Mouse (Mus musculus) c-Kit-positive CD71-negative TER-119-negative erythroid progenitor cells, embryonic 14.5 days (primary cell): ENCODE results near the gene Tomm22.
"Not testable (repeated sequence)": the region's sequence is repeated elsewhere in the genome, so short reads cannot be mapped to it uniquely, and the experiment has no call there.

Source experiments
- DNase-seq: peaks from one replicate; pipeline ENCODE4 v3.0.0-alpha.2; 2013; ENCODE audit warnings: low read depth

Tomm22 gene

DNA sequence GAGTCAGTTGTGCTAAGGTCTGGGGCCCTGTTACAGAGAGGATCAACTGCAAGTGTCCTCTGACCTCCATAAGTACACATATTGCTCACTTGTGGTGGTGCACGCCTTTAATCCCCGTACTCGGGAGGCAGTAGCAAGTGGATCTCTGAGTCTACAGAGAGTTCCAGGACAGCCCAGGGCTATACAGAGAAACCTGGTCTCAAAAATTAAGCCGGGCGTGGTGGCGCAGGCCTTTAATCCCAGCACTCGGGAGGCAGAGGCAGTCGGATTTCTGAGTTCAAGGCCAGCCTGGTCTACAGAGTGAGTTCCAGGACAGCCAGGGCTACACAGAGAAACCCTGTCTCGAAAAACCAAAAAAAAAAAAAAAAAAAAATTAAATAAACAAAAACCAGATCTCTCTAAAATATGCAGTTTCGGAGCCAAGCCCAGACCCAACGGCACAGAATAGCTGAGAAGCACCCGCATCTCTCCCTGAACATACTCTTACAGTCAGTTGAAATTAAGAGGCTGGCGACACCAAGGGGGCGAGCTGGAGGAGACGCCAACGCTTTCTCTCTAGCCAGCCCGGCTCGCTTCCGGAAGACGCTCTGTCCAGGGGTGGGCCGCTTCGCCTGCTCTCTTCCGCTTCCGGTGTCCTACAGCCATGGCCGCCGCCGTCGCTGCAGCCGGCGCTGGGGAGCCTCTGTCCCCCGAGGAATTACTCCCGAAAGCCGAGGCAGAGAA lies at the start of gene Tomm22:
Gene Tomm22, plus strand, starts transcription at position 613 of the 723 bp plus-strand sequence.
- DNase-seq, result peak; percentile 77

DNA sequence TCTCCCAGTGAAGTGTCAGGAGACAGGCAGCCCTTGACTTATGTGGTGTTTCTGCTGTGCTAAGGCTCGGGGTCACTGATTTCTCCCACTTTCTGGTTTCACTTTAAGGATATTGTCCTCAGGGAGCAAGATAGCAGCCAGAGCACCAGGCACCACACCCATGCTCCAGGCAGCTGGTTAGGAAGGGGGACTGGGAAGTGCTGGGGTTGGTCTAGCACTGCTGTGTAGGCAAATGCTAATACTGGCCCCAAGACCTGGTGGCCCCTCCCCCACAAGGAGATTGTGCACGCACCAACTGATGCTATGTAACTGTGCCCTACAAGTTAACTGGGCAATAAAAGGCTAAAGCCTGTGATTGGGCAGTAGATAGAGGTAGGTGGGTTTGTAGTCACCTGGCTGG lies 40.2 kb upstream of the Tomm22 start:
- no peak for DNase-seq

DNA sequence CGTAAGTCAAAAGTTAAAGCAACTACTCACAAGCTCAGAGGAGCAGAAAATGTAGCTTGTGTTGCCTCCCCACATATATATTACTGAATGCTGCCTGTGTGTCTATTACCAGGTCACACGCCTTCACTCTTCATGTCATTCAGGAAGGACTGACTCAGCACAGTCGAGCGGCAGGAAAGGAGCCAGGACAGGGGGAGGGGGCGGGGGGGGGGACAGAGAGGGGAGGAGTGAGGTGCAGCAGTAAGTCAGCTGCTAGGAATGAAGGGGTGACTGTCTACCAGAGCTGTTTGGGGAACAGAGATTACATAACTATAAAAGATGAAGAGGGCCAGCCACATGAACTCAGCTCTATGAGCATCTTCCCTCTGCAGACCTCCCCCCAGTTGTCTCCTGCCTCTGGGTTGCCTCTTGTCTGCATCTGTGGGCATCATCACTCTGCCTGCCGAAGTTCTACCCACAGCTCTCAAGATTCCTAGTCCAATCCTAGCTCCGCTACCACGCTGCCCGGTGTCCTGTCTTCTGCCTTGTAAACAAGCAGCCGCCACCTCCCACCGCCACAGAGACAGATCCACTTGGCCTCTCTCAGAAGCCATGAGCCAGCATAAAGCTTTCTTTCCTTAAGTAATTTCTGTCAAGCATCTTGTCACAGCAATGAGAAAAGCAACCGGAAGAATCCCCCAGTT lies 29.4 kb upstream of the Tomm22 start:
- no peak for DNase-seq

DNA sequence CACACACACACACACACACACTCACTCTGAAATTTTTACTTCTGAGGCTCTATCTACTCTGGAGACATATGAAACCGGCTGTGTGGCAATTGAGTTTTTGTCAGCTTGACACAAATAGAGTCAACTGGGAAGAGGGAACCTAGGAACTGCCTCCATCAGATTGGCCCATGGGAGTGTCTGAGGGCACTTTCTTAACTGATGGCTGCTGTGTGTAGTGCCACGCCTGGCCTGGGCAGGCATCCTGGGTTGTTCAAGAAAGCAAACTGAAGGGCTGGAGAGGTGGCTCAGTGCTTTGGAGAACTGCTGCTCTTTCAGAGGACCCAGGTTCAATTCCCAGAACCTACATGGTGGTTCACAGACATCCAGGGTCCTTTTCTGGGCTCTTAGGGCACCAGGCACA lies 25.2 kb upstream of the Tomm22 start:
- DNase-seq, result no peak

DNA sequence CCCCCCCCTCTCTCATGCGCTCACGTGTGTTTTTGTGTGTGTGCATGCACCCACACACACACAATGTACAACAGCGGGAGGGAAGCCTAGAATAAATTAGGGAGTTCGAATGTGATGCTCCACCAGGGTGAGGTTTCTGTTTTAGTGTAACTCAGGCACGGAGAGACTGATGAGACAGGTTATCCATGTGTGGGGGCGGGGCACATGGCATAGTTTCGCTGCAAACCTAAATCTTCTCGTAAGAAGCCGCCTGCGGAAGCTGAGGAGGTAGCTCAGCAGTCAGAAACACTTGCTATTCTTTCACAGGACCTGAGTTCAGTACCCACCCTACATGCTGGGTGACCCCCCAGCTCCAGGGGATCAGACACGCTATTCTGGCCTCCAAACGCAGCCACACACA lies 22.5 kb upstream of the Tomm22 start:
- DNase-seq, result no peak

DNA sequence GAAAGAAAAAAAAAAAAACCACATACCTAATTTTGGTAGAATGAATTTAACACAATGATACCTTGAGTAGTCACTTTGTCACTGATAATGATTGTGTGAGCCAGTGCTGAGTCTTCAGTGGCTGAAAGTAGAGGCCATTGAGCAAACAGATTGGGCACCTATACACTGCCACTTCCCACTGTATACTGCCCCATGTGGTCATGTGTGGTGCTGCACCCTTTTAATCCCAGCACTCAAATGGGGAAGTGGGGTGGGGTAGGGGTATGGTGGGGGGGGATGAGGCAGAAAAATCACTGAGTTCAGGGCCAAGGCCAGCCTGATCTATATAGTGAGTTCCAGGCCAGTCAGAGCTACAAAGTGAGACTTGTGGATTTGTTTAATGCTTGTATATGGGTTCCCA lies 20.1 kb upstream of the Tomm22 start:
- peak; percentile 55 for DNase-seq

DNA sequence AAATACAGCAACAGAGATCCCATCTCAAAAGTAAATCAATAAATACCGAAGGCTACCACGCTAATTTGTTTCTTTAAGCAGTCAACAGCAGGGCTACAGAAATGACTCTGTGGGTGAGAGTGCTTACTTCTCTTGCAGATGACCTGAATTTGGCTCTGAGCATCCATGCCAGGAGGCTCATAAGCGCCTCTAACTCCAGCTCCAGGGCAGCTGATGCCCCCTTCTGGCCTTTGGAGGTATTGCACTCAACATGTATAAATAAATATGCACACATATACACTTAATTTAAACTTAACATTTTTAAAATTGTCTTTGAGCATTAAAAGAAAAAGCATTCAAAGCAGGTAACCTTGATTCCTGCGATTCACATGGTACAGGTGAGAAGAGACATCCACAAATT lies 19.2 kb upstream of the Tomm22 start:
- peak; percentile 30 for DNase-seq

DNA sequence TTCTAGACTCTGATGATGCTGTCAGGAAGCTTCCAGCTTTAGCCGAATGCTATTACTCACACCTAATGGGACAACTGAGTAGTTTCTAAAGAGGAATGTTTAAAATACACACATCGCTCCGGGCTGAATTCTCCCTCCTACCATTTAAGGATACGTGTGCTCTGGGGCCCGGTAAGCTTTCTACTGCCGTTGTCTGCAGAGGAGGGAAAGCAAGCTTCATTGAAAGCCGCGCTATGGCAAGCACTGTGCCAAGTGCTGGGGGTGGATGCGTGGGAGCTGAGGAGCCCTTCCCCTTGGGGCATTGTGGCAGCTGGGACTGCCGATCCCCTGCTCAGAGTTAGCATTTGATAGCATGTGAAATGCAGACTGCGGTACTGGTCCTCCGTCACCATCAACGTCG lies 14.2 kb upstream of the Tomm22 start:
- no peak for DNase-seq

DNA sequence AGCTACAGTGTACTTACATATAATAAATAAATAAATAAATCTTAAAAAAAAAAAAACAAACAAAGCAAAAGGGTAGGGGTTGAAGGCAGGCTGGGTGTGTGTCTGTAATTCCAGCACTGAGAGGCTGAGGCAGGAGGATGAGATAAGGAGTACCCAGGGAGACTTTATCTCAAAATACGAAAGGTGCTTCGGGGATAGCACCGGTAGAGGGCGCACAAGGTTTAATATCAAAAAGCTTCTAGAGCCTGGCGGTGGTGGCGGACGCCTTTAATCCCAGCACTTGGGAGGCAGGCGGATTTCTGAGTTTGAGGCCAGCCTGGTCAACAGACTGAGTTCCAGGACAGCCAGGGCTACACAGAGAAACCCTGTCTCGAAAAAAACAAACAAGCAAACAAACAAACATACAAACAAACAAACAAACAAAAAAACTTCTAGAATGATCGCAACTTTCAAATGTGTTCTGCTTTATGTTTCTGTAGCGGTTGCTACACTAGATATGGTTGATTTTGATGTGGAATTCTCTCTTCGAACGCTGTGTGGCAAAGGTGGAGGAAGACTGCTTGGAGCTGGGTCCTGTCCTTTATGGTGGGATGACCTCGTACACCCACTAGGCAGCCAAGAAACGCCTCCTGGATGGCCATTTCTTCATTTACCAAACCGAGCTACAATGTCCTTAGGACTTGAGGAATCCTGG lies 12.7 kb upstream of the Tomm22 start:
- peak; percentile 92 for DNase-seq

DNA sequence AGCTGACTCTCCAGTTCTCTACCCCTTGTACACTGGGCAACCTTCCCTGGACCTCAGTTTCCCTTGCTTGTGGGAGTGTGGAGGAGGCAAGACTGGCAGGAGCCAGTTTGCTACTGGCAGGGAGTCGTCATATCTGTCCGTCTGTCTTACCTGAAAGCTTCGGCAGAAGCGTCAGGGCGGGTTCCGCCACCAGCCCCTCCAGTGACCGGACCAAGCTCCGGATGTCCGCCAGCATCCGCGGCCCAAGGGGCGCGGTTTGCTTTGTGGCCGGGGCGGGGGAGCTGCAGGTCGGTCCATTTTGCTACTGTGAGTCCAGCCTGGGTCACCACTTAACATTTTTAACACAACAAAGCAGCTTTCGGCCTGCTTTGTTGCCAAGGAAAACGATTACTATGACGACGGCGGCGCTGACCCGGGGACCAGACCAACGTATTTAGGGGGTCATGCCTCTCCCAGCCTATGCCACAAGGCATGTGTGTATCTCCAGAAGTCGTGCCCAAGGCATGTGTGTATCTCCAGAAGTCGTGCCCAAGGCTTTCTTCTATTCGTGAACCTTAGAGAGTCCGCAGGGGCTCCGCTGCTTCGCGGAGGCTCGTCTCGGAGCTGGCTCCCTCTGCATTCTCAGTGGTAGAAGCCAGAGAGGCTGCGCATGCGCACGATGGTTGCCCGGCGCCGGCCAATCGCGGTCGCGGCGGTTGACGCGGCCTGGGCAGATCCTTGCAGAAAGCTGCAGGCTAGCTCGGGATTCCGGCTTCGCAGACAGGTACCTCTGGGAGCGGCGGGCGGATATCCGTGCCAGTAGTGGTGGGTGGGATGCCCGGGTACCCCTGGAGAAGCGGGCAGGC lies 11.9 kb upstream of the Tomm22 start, which contains the start of the genes Fam227a and Cby1:
Gene Fam227a, minus strand, starts transcription at position 426 of the 845 bp plus-strand sequence.
Gene Cby1, plus strand, starts transcription at position 669 of the 845 bp plus-strand sequence.
- peak; percentile 85 for DNase-seq

DNA sequence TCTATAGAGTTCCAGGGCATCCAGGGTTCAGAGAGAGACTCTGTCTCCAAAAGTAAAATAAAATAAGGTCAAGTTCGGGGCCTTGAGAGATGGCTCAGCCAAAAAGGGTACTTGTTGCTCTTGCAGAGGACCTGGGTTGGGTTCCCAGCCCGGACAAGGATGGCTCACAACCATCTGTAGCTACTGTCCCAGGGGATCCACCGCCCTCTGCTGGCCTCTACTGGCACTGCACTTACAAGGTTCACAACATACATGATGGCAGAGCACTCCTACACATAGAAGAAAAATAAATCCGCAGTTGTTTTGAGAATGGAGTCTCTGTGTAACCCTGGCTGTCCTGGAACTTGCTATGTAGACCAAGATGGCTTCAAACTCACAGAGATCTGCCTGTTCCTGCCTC lies 8.8 kb upstream of the Tomm22 start:
- no peak for DNase-seq

DNA sequence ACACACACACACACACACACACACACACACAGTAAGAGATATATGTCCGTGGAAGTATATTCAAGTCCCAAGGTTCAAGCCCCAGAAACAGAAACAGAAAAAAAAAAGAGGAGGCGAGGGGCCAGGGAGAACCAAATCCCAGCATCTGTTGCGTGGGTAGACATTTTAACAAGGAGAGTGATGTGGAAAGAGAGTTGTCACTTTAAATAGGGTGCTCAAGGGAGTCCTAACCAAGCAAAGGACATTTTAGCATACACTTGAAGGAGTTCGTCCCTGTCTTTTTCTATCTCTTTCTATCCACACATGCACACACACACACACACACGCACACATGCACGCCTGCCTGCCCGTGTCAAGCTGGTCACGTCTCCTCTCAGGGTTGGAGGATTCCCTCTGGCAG lies 6.0 kb upstream of the Tomm22 start:
- no peak for DNase-seq

DNA sequence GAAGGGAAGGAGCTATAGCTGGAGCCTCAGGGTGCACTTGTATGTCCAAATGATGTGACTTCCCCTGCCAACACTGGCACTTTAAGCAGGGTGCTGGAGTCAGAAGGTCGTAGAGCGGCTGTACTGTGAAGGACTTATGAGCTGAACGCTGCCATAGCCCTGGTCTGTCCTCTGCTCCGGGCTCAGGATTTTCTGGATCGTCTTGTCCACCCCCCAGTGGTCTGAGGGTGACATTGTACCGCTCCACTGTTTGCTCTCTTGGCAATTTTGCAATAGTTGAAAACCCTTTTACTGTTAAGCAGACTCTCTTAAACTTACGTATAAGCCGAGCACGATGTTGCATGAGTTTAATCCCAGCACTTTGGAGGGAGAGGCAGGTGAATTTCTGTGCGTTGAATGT lies 1.5 kb upstream of the Tomm22 start:
- no peak for DNase-seq

DNA sequence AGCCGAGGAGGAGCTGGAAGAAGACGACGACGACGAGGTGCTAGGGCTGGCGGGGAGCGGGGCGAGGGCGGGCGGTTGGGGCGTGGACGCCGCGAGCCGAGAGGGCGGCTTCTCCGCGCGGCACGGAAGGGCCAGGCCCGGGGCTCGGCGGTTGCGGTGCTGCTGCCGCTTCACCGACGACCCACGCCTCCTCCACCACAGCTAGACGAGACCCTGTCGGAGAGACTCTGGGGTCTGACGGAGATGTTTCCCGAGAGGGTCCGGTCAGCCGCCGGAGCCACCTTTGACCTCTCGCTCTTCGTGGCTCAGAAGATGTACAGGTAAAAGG lies 275 bp downstream of the Tomm22 start:
- no peak for DNase-seq

DNA sequence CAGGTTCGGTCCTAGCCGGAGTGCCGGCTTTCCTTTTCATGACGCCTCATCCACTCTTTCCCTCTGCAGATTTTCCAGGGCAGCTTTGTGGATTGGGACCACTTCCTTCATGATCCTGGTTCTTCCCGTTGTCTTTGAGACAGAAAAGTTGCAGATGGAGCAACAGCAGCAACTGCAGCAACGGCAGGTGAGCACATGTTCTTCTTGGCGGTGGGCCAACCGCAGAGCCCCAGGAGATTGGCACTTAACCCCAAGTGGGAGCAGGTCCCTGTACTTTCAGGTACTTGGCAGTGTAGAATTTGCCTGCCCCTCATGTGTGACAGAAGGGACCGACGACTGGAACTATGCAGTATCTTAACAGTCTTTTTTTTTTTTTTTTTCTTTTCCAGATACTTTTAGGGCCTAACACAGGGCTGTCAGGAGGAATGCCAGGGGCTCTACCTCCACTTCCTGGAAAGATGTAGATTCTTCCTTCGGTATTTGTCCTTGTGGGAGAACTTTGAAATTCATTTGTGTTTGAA lies 1.2 kb downstream of the Tomm22 start:
- DNase-seq, result not testable (repeated sequence)

DNA sequence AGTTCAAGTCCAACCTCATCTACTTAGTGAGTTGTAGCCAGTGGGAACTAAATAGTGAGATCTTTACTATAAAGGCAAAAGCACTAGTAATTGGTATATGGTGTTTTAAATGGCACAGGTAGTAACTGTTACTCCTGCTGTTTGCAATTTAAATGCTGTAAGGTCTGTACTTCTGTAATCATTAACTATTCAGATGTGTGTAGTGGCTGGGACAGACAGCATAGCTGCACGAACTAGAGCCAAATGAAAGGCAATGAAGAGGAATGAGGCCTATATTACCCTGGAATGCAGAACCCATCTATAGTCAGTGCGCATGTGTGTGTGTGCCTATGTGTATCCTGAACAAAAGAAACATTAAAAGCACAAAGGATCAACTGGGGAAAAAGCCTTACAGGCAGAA lies 7.3 kb downstream of the Tomm22 start:
- no peak for DNase-seq

DNA sequence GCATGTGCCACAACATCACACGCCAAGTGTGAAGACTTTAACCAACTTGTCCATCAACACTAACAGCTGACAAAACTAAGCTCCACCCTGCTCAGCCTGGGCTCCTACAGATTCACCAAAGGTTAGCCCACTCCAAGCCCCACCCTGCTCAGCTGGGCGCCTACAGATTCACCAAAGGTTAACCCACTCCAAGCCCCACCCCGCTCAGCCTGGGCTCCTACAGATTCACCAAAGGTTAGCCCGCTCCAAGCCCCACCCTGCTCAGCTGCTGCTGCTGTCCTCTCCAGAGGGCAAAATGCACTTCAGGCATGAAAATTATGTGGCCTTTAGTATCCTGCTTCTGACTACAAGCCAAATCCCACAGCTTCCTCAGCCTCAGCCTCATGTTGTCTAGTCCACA lies 11.3 kb downstream of the Tomm22 start:
- no peak for DNase-seq

DNA sequence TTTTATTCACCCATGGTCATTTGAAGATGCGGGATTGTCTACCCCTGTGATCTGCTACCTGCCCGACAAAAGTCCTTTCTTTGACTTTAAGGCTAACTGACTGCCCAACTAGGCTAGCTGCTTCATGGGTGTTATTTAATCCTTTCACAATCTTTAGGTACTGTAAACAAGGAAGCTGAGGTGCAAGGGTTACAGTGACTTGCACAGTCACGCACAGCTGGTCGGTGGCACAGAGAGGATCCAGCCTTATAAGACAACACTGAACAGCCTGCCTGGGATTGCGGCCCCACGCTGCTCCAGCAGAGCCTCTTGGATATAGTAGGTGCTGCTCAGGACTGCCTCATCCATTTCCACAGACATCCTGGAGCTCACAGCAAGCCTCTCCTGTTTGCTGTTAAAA lies 12.5 kb downstream of the Tomm22 start:
- DNase-seq, result no peak

DNA sequence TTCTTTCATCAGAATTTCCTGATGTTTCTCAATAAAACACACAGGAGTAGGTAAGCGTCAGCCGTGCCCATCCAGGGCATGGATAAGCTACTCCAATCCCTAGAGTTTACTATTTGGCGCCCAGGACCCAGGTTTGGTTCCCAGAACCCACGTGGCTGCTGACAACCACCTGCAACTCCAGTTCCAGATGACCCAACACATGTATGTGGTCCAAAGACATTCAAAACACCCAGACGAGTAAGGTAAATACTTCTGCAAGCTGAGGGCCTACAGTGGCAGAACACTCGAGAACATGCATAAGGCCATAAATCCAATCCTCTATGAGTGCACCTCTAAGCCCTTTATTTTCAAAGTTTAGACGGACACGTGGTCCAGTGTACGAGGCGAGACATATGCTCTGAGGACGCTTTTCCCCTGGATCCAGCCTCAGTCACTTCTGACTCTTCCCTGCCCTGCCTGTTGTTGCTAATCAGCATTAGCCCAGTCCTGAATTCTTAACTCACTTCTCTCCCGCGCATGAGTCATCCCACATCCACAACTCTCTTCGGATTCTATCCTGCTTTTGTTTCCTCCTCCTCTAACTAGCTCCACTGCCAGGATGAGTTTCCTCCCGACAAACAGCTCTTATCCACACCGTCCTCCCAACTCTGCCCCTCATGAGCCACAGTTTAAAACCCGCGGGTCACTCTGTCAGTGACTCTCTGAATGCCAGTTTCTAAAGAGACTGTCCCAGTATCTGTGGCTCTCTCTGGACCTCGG lies 13.2 kb downstream of the Tomm22 start:
- DNase-seq, result no peak

DNA sequence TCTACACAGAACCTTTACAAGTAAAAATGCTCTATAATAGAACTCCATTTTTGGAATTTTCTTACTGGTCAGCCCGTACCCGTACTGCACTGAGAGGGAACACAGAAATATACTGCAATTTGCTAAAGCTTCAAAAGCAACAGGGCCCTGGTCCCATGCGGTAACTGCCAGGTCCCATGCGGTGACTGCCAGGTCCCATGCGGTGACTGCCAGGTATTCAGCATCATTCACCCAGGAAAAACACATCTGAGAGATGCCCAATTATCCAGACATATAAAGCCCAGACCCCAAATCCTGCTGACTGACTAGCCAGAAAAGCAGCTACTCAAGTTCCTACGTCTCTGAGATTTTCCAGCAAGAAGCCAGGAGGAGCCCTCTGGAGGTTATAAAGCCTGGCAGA lies 14.0 kb downstream of the Tomm22 start:
- no peak for DNase-seq

DNA sequence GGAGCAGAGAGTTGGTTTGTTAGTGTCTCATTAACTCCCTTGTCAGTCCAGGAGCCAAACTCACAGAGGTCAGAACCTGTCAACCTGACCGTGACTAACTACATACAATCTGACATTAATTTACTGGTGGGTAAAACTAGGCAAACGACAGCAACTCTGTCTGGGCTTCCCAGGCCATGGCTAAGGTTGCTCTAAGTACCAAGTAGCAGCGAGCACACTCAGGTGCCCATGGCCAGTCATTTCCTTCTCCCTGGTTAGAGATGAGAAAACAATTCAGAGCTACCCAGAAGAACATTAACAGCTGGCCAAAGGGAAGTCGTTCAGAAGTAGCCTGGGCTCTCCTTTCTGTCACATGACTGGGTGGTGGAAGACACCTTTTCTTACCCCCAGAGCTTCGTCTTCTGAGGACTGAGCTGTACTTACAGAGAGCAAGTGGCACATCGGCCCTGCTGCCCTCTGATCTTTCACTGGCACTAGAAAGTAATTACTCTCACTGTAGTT lies 14.5 kb downstream of the Tomm22 start:
- DNase-seq, result no peak
